Mouse (Mus musculus): ENCODE results near the gene Mettl7a1.
"Not testable (repeated sequence)": the region's sequence is repeated elsewhere in the genome, so short reads cannot be mapped to it uniquely, and the experiment has no call there.

Gene Mettl7a1

GRCm38 (mm10) chr15:100300499-100300898, 3.4 kb upstream of the Mettl7a1 start:
- DNase-seq (ENCODE audit: low read depth, low spot score), result no peak

GRCm38 (mm10) chr15:100301556-100301955, 2.4 kb upstream of the Mettl7a1 start:
- peak; percentile 18 for DNase-seq (ENCODE audit: low read depth, low spot score)

- no peak for DNase-seq (ENCODE audit: low read depth, low spot score)
Observed at GRCm38 (mm10) chr15:100303428-100304018, 417 bp upstream of the Mettl7a1 start.

- DNase-seq (ENCODE audit: low read depth, low spot score), result no peak
Observed at GRCm38 (mm10) chr15:100306201-100306600, 2.3 kb downstream of the Mettl7a1 start.

GRCm38 (mm10) chr15:100307438-100308096, 3.6 kb downstream of the Mettl7a1 start:
- DNase-seq (ENCODE audit: low read depth, low spot score), result peak; percentile 84

GRCm38 (mm10) chr15:100312346-100312745, 8.4 kb downstream of the Mettl7a1 start:
- peak; percentile 47 for DNase-seq (ENCODE audit: low read depth, low spot score)

- DNase-seq (ENCODE audit: low read depth, low spot score), result no peak
Observed at GRCm38 (mm10) chr15:100314448-100315145, 10.7 kb downstream of the Mettl7a1 start.

- not testable (repeated sequence) for DNase-seq (ENCODE audit: low read depth, low spot score)
Observed at GRCm38 (mm10) chr15:100318014-100318671, 14.2 kb downstream of the Mettl7a1 start.

GRCm38 (mm10) chr15:100319884-100320283, 15.9 kb downstream of the Mettl7a1 start:
- DNase-seq (ENCODE audit: low read depth, low spot score), result no peak

- DNase-seq (ENCODE audit: low read depth, low spot score), result no peak
Observed at GRCm38 (mm10) chr15:100320295-100320905, 16.5 kb downstream of the Mettl7a1 start.

GRCm38 (mm10) chr15:100321134-100321533, 17.2 kb downstream of the Mettl7a1 start:
- peak; percentile 16 for DNase-seq (ENCODE audit: low read depth, low spot score)

- no peak for DNase-seq (ENCODE audit: low read depth, low spot score)
Observed at GRCm38 (mm10) chr15:100324021-100324591, 20.2 kb downstream of the Mettl7a1 start.

- DNase-seq (ENCODE audit: low read depth, low spot score), result no peak
Observed at GRCm38 (mm10) chr15:100325235-100325634, 21.3 kb downstream of the Mettl7a1 start.

GRCm38 (mm10) chr15:100328089-100328488, 24.1 kb downstream of the Mettl7a1 start:
- peak; percentile 40 for DNase-seq (ENCODE audit: low read depth, low spot score)

GRCm38 (mm10) chr15:100329336-100329735, 25.4 kb downstream of the Mettl7a1 start:
- not testable (repeated sequence) for DNase-seq (ENCODE audit: low read depth, low spot score)

- no peak for DNase-seq (ENCODE audit: low read depth, low spot score)
Observed at GRCm38 (mm10) chr15:100330739-100331138, 26.8 kb downstream of the Mettl7a1 start.

GRCm38 (mm10) chr15:100332077-100332961, 28.4 kb downstream of the Mettl7a1 start:
- DNase-seq (ENCODE audit: low read depth, low spot score), result not testable (repeated sequence)

- no peak for DNase-seq (ENCODE audit: low read depth, low spot score)
Observed at GRCm38 (mm10) chr15:100334629-100335028, 30.7 kb downstream of the Mettl7a1 start, which contains the start of gene Mettl7a3. TSS of gene Mettl7a3 (plus strand) at chr15:100334929.

- not testable (repeated sequence) for DNase-seq (ENCODE audit: low read depth, low spot score)
Observed at GRCm38 (mm10) chr15:100337328-100337727, 33.4 kb downstream of the Mettl7a1 start.

- DNase-seq (ENCODE audit: low read depth, low spot score), result peak; percentile 80
Observed at GRCm38 (mm10) chr15:100337847-100338246, 33.9 kb downstream of the Mettl7a1 start.
